Mouse (Mus musculus) gastrocnemius, adult 2 months (tissue): ENCODE measurements around the gene Dtx3. TPM values are rescaled to one million over a fixed set of nuclear protein-coding genes. Genes with fewer than 3 reads are reported as not detected.

Source experiments
- DNase-seq: peaks from one replicate; pipeline ENCODE4 v3.0.0; 2022
- H3K27ac ChIP-seq: fragments of 200-600 bp; 2 replicates; pipeline ENCODE4 v1.8.1; 2022; ENCODE audit warnings: mild to moderate bottlenecking
- H3K4me3 ChIP-seq: fragments of 200-600 bp; 2 replicates; pipeline ENCODE4 v1.8.1; 2022; ENCODE audit warnings: mild to moderate bottlenecking, moderate library complexity
- CTCF ChIP-seq: fragments of 200-600 bp; IDR thresholded peaks from 2 replicates; pipeline ENCODE4 v1.8.1; 2022; ENCODE audit warnings: antibody characterized with exemption, mild to moderate bottlenecking, moderate library complexity
- intact Hi-C: fragments of 180-260 bp; cut with DNase I; formaldehyde crosslinking; loops from one replicate; pipeline ENCODE4 v1.15.1; 2025
- long read RNA-seq, 2 experiments: library from polyadenylated mRNA; stranded (forward); transcript quantifications; one replicate each; pipeline ENCODE4 v2.0.0; 2021
- total RNA-seq, 2 experiments: library from RNA; stranded (reverse); gene quantifications; 2 replicates each; pipeline ENCODE4 v1.2.3; 2021

Dtx3 gene
- 10 to 100 TPM; 20.8 to 25.6 TPM for total RNA-seq
- long read RNA-seq, experiment 1, transcript Dtx3-202 (5 exons, 1,994 nt) = minor isoform, 5 of 18 reads
- long read RNA-seq, experiment 1, transcript Dtx3-201 (6 exons, 1,944 nt) = major isoform, 10 of 18 reads
- long read RNA-seq, experiment 1, partial matches to known transcripts = 1 of 18 reads
- long read RNA-seq, experiment 1, other reads (novel, unspliced or antisense) = 1 of 18 reads
- long read RNA-seq, experiment 2, transcript Dtx3-201 (6 exons, 1,944 nt) = major isoform, 8 of 21 reads
- long read RNA-seq, experiment 2, partial matches to known transcripts = 6 of 21 reads
- long read RNA-seq, experiment 2, other reads (novel, unspliced or antisense) = 5 of 21 reads

DNA sequence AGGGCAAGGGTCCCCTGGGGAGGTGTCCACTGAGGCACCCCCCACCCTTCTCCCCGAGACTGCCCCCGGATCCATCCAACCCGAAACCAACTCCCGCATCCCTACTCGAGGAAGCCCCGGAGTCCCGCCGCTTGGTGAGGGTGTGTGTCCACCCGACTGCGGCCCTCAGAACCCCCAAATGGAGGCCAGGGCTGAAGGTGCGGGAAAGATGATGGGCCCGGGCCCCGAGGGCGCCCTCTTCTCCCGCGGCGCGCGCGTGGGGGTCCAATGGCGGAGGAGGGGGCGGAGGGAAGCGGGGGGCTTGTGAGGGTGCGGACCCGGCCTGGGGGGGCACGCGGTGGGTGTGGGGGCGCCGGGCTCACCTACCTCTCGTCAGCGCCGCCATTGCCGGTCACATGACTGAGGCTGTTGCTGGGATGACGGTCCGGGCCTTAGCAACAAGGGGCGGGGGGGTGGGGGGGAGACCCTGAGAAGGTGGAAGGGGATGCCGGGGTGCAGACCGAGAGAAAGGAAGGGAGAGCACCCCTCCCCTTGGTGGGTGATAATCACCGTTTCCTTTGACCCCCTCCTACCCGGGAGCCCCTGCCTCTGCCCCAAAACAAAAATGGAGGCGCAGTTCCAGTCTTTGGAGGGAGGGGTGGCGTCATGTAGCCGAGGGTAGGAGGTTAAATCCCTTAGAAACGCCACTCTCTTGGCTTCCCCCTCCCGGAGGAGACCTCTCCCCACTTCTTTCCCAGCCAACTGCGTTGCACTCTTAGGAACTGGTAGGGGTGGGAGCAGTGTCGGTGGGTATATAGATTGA, at the start of gene Dtx3:
Gene Dtx3 (minus strand): TSS at position 401 of the 802 bp plus-strand sequence.
- intact Hi-C loops = no loop called here
- Histone ChIP-seq H3K27ac (peak within 1 kb of the TSS; percentile 93), H3K4me3 (peak within 1 kb of the TSS; percentile 92)
- TF ChIP-seq CTCF = no peak
- peak; percentile 67 for DNase-seq

DNA sequence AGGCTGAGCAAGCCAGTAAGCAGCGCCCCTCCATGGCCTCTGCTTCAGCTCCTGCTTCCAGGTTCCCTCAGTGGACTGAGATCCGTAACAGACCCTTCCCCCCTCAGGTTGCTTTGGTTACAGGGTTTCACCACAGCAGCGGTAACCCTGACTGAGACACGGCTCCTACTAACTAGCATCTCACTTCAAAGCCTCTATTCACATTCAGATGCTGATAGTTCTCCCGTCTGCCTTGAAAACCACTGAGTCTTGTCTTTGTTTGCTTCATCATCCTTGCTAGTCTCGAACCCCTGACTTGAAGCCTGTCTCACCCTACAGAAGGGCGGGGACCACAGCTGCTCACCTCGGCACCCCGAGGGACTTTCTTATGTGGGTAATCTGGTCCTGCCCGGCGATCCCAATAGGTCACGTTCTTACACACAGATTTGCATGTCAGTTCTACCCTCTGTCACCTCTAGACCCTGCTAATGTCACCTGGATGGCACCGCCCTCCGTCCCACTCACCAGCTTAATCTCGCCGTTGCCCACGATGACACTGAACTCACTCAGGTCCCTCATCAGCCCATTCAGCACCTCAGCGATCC, 42.8 kb upstream of the Dtx3 start:
- intact Hi-C loops = no loop called here
- Histone ChIP-seq H3K4me3 (no peak overlapping the region), H3K27ac (no peak overlapping the region)
- TF ChIP-seq CTCF = no peak
- DNase-seq = no peak

GRCm38 (mm10) chr10:127236541-127236940, 41.0 kb upstream of the Dtx3 start:
- no peak for DNase-seq
- intact Hi-C loops = no loop called here
- TF ChIP-seq CTCF = no peak
- no peak overlapping the region for H3K4me3 ChIP-seq
- no peak overlapping the region for H3K27ac ChIP-seq

DNA sequence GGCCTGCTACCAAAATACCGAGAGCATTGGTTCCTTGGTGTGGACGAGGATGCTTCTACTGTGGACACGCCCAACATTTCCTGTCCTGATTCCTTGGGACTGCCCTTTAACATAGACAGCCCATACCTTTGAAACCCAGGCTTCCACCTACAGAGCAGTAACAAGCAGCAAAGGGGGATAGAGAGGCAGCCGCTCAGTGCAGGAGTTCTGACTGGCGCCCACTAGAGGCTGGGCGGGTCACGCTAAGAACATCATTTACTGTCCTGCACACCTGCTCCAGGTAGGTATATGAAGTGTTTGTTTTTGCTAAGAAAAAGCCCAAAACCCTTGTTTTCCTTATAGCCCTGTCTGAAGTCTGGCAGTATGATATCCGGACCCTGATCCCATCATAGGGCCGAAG, 37.6 kb upstream of the Dtx3 start:
- peak; percentile 10; the same call in 1 of the 2 replicates for TF ChIP-seq CTCF
- no peak overlapping the region for H3K4me3 ChIP-seq
- no peak for DNase-seq
- intact Hi-C loops = no loop called here
- H3K27ac ChIP-seq = no peak overlapping the region

DNA sequence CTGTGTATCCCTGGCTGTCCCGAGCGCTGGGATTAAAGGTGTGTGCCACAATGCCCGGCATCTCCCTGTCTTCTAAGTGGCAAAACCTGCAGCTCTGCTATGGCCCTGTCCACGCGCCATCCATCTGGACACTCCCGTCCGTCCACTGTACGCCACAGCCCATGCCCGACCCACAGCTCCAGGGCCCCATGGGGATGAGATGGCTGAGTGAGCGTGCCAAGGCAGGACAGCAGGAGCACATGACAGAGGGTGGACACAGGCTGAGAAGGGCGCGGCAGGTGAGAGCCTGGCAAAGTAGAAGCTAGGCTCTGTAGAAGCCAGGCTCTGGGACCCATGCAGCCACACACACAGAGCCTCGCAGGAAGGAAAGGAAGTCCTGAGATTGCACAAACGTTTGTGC, 36.2 kb upstream of the Dtx3 start:
- DNase-seq = no peak
- intact Hi-C loops = no loop called here
- no peak overlapping the region for H3K27ac ChIP-seq
- TF ChIP-seq CTCF = no peak
- no peak overlapping the region for H3K4me3 ChIP-seq

DNA sequence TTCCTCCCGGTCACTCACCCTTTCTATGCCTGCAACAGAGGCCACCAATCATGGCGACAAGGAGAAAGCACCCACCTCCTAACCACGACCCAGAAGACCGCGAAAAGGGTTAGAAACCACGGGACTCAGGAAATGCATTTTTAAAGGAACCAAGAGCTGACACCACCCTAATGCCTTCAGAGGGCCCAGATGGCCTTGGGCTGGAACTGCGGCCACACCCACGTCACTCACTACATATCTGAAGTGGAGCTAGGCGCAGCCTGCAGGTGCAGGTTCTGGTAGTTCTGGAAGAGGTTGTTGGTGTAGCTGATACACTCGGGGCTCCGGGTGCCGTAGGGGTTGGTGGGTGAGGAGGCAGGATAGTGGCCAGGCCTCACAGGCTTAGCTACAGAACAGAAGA, 35.2 kb upstream of the Dtx3 start:
- DNase-seq = no peak
- intact Hi-C loops = no loop called here
- no peak for TF ChIP-seq CTCF
- H3K4me3 ChIP-seq = no peak overlapping the region
- H3K27ac ChIP-seq = no peak overlapping the region

- intact Hi-C loops = loop anchor here (1.0 kb wide), 1 partner anchor 52 kb away; no protein-coding TSS in a partner anchor
- DNase-seq = no peak
- TF ChIP-seq CTCF = peak; percentile 87
- H3K27ac ChIP-seq = no peak overlapping the region
- H3K4me3 ChIP-seq = no peak overlapping the region
These were observed 33.4 kb upstream of the Dtx3 start for GRCm38 (mm10) chr10:127228897-127229296.

GRCm38 (mm10) chr10:127227163-127227562, 31.6 kb upstream of the Dtx3 start:
- no peak overlapping the region for H3K27ac ChIP-seq
- no peak for TF ChIP-seq CTCF
- no peak for DNase-seq
- intact Hi-C loops = no loop called here
- H3K4me3 ChIP-seq = no peak overlapping the region

DNA sequence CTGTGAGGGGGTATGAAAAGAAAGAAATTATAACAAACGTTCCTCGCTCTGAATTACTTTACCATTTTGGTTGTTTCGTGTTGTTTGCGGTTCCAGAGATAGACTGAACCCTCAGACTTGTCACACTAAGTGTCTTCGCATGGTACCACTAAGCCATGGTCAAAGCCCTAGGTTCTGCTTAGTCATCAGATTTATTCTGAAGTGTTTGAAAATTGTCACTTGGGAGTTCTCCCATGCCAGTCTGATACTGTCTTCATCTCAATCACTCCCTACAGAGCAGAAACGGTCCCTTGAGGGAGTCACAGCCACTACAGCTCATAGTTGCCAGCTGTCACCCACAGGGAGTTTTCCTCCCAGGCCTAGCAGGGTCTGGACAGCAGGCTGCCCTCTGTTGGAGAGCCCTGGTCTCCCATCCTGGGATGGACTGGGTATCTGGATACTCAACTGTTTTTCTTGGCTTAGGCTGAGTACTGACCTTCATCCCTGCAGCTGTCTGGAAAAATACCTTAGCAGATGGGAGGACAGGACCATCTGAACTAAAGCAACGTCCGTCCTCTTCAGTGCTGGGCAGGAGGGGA, 30.9 kb upstream of the Dtx3 start:
- intact Hi-C loops = no loop called here
- DNase-seq = no peak
- Histone ChIP-seq H3K27ac (no peak overlapping the region), H3K4me3 (no peak overlapping the region)
- peak; percentile 46 for TF ChIP-seq CTCF

GRCm38 (mm10) chr10:127225732-127226131, 30.2 kb upstream of the Dtx3 start:
- intact Hi-C loops = no loop called here
- TF ChIP-seq CTCF = no peak
- Histone ChIP-seq H3K27ac (no peak overlapping the region), H3K4me3 (no peak overlapping the region)
- no peak for DNase-seq

DNA sequence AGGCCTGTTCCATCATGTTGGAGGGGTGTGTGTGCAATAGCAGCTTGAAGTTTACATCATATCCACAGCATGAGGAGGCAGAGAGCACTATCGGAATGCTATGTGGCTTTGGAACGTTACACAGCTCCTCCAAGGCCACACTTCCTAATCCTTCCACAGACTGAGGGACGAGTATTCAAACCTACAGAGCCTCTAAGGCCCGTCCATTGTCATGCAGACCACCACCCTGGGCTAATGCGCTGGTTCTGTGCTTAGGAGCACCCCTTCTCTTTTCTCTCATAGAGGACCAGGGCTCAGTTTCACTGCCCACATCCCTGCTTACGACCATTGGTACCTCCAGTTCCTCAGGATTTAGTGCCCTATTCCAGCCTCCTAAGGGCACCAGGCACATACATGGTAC, 29.7 kb upstream of the Dtx3 start:
- Histone ChIP-seq H3K27ac (no peak overlapping the region), H3K4me3 (no peak overlapping the region)
- intact Hi-C loops = no loop called here
- no peak for TF ChIP-seq CTCF
- DNase-seq = no peak

GRCm38 (mm10) chr10:127218339-127218738, 22.8 kb upstream of the Dtx3 start:
- no peak for DNase-seq
- intact Hi-C loops = no loop called here
- H3K27ac ChIP-seq = no peak overlapping the region
- H3K4me3 ChIP-seq = no peak overlapping the region
- no peak for TF ChIP-seq CTCF

- no peak for TF ChIP-seq CTCF
- DNase-seq = no peak
- Histone ChIP-seq H3K27ac (no peak overlapping the region), H3K4me3 (no peak overlapping the region)
- intact Hi-C loops = no loop called here
These were observed 21.6 kb upstream of the Dtx3 start for GRCm38 (mm10) chr10:127217177-127217576.
